Mouse (Mus musculus): ENCODE data around the gene Gm30302. TPM values are rescaled to one million over a fixed set of nuclear protein-coding genes. Genes with fewer than 3 reads are reported as not detected.

The Gm30302 gene
- total and polyA plus RNA-seq, 2 experiments, result not detected

DNA sequence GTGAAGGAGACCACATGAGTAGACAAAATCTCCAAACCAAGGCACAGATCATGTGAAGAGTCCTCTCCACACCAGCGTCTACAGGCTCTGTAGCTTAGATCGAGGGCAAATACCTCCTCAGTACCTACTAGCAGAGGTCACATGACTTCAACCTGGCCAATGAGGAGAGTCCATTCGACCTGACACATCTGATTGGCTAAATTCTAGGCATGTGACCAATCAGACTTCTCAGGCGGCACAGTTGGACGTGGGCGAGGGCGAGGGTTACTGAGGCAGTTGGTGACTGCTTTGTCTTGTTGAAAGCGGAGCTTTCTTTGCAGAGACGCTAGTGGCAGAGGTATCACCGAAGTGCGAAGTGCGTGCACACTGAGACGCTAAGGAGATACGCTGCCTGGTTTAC, 36.6 kb downstream of the Gm30302 start:
- Histone ChIP-seq H3K9ac (ENCODE audit: low read depth, low read length) (no peak overlapping the region), H3K79me2 (ENCODE audit: control insufficient read depth, insufficient read depth, low read length) (no peaks in the 10 kb centered on the region), H3K4me1 (ENCODE audit: control insufficient read depth, insufficient read depth, low read length) (no peaks in the 10 kb centered on the region), H3K36me3 (ENCODE audit: control insufficient read depth, insufficient read depth, low read length) (no peaks in the 10 kb centered on the region), H3K27ac (replicated peaks; ENCODE audit: insufficient read depth, low read depth, low read length) (no peak overlapping the region), H3K4me3 (ENCODE audit: insufficient read depth, low read depth, low read length) (no peak overlapping the region), H3K27me3 (ENCODE audit: control insufficient read depth, insufficient read depth, low read length) (no peaks in the 10 kb centered on the region)
- 77% methylated on average over 14 of the region's 14 CpGs for WGBS
- no peak for DNase-seq (ENCODE audit: extremely low read depth, low read depth, low spot score)
- TF ChIP-seq POLR2A (IDR thresholded peaks at IDR 0.05; ENCODE audit: extremely low read depth, insufficient read depth, low read length), result no peak
- TF ChIP-seq CTCF (IDR thresholded peaks at IDR 0.05; ENCODE audit: low read depth, low read length), result no peak

DNA sequence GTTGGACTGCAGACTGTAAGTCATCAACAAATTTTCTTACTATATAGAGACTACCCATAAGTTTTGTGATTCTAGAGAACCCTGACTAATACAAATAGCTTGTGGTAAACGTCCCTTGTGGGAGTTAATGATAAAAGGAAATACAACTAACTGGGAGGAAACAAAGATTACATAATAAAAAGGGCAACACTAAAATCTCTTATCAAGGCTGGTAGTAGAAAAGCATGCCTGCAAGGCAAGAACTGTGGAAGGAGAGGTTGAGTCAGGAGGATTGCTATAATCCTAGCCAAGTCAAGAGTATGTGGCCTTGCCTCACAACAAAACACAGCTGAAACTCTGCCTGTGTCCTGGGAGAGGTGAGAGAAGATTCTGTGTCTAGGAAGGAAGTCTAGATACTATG, 38.1 kb downstream of the Gm30302 start:
- no peak overlapping the region for H3K9ac ChIP-seq (ENCODE audit: low read depth, low read length)
- H3K4me3 ChIP-seq (ENCODE audit: insufficient read depth, low read depth, low read length), result no peak overlapping the region
- no peaks in the 10 kb centered on the region for H3K79me2 ChIP-seq (ENCODE audit: control insufficient read depth, insufficient read depth, low read length)
- H3K36me3 ChIP-seq (ENCODE audit: control insufficient read depth, insufficient read depth, low read length), result no peaks in the 10 kb centered on the region
- no peaks in the 10 kb centered on the region for H3K27me3 ChIP-seq (ENCODE audit: control insufficient read depth, insufficient read depth, low read length)
- DNase-seq (ENCODE audit: extremely low read depth, low read depth, low spot score), result no peak
- H3K4me1 ChIP-seq (ENCODE audit: control insufficient read depth, insufficient read depth, low read length), result no peaks in the 10 kb centered on the region
- TF ChIP-seq CTCF (IDR thresholded peaks at IDR 0.05; ENCODE audit: low read depth, low read length) (no peak), POLR2A (IDR thresholded peaks at IDR 0.05; ENCODE audit: extremely low read depth, insufficient read depth, low read length) (no peak)
- no peak overlapping the region for H3K27ac ChIP-seq (replicated peaks; ENCODE audit: insufficient read depth, low read depth, low read length)
- WGBS, result 22% methylated on average over 1 of the region's 1 CpGs

DNA sequence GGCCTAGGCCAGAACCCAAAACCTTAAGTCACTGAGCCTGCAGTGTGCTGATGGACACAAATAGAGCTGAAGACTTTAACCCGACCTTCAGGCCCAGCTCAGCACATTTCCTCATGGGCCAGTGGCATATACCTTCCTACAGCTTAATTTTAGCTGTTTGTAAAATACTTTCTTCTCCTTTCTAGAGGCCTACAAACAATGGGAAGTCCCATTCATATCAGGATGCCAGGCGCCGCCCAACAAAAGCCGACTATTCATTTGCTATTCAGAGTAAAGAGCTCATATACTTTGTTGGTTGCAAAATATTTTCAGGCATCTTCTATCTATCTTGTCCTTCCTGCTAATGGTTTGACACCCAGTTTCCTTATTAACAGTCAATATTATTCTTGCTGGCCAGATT, 40.8 kb downstream of the Gm30302 start:
- H3K4me3 ChIP-seq (ENCODE audit: insufficient read depth, low read depth, low read length), result no peak overlapping the region
- H3K36me3 ChIP-seq (ENCODE audit: control insufficient read depth, insufficient read depth, low read length), result no peaks in the 10 kb centered on the region
- DNase-seq (ENCODE audit: extremely low read depth, low read depth, low spot score), result no peak
- H3K27me3 ChIP-seq (ENCODE audit: control insufficient read depth, insufficient read depth, low read length), result no peaks in the 10 kb centered on the region
- no peak overlapping the region for H3K9ac ChIP-seq (ENCODE audit: low read depth, low read length)
- H3K27ac ChIP-seq (replicated peaks; ENCODE audit: insufficient read depth, low read depth, low read length), result no peak overlapping the region
- H3K4me1 ChIP-seq (ENCODE audit: control insufficient read depth, insufficient read depth, low read length), result no peaks in the 10 kb centered on the region
- WGBS, result 83% methylated on average over 4 of the region's 4 CpGs
- H3K79me2 ChIP-seq (ENCODE audit: control insufficient read depth, insufficient read depth, low read length), result no peaks in the 10 kb centered on the region
- no peak for TF ChIP-seq CTCF (IDR thresholded peaks at IDR 0.05; ENCODE audit: low read depth, low read length)
- no peak for TF ChIP-seq POLR2A (IDR thresholded peaks at IDR 0.05; ENCODE audit: extremely low read depth, insufficient read depth, low read length)

DNA sequence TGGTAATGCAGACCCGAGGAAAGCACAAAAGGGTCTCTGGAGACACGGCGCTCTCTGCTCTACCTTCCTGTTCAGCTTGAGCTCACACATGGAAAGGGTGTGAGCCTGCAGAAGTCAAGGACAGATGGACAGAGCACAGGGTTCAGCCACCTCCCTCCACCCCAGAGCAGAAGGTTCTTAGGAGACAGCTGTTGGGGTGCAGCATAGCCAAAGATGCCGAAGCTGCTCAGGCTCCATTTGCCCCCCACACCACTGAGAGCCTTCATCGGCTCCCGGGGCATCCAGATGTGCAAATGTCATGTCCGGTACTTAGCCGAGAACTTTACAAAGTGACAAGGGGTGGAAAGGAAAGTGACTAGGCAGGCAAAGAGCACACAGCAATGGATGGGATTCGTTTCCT, 42.2 kb downstream of the Gm30302 start:
- H3K4me3 ChIP-seq (ENCODE audit: insufficient read depth, low read depth, low read length), result no peak overlapping the region

DNA sequence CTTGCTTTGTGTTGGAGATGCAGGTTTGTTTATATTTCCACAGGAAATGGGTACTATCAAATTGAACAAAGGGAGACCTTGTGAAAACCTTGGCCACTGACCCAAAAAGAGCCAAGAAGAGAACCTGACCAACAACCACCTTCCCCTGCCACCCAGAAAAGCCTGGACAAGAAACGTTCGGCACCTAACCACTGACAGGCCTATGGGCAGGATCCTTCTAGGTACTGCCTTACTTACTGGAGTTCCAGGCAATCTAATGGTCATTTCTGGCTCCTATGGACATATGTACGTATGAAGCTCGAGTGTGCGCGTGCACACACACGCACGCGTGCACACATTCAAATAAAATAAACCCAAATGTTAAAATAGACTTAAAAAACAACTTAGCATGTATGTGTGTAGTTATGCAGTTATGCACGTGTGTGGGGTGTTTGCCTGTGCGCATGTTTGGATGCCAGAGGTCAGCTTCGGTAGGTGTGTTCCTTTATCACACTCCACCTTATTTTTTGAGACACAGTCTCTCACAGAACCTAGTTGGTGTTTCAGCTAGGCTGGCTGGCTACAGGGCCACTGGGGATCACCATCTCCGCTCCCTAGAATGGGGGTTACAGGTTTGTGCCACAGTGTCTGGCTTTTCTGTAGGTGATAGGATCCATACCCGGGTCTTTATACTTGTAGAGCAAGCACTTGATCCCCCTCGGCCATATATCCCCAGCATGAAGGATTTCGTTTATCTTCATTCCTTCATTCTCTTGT, 57.3 kb downstream of the Gm30302 start:
- no peaks in the 10 kb centered on the region for H3K79me2 ChIP-seq (ENCODE audit: control insufficient read depth, insufficient read depth, low read length)
- 93% methylated on average over 16 of the region's 16 CpGs for WGBS
- no peak for DNase-seq (ENCODE audit: extremely low read depth, low read depth, low spot score)
- TF ChIP-seq POLR2A (IDR thresholded peaks at IDR 0.05; ENCODE audit: extremely low read depth, insufficient read depth, low read length), result no peak
- no peak for TF ChIP-seq CTCF (IDR thresholded peaks at IDR 0.05; ENCODE audit: low read depth, low read length)
- H3K4me1 ChIP-seq (ENCODE audit: control insufficient read depth, insufficient read depth, low read length), result no peaks in the 10 kb centered on the region
- H3K4me3 ChIP-seq (ENCODE audit: insufficient read depth, low read depth, low read length), result no peak overlapping the region
- H3K27me3 ChIP-seq (ENCODE audit: control insufficient read depth, insufficient read depth, low read length), result no peaks in the 10 kb centered on the region
- no peak overlapping the region for H3K9ac ChIP-seq (ENCODE audit: low read depth, low read length)
- no peaks in the 10 kb centered on the region for H3K36me3 ChIP-seq (ENCODE audit: control insufficient read depth, insufficient read depth, low read length)
- no peak overlapping the region for H3K27ac ChIP-seq (replicated peaks; ENCODE audit: insufficient read depth, low read depth, low read length)

More for the DNA sequence above, 42.2 kb downstream of the Gm30302 start:
- H3K27me3 ChIP-seq (ENCODE audit: control insufficient read depth, insufficient read depth, low read length), result no peaks in the 10 kb centered on the region
- H3K9ac ChIP-seq (ENCODE audit: low read depth, low read length), result no peak overlapping the region
- H3K36me3 ChIP-seq (ENCODE audit: control insufficient read depth, insufficient read depth, low read length), result no peaks in the 10 kb centered on the region
- no peak for TF ChIP-seq CTCF (IDR thresholded peaks at IDR 0.05; ENCODE audit: low read depth, low read length)
- TF ChIP-seq POLR2A (IDR thresholded peaks at IDR 0.05; ENCODE audit: extremely low read depth, insufficient read depth, low read length), result no peak
- no peaks in the 10 kb centered on the region for H3K79me2 ChIP-seq (ENCODE audit: control insufficient read depth, insufficient read depth, low read length)
- H3K27ac ChIP-seq (replicated peaks; ENCODE audit: insufficient read depth, low read depth, low read length), result no peak overlapping the region
- WGBS, result 93% methylated on average over 9 of the region's 9 CpGs
- H3K4me1 ChIP-seq (ENCODE audit: control insufficient read depth, insufficient read depth, low read length), result no peaks in the 10 kb centered on the region
- no peak for DNase-seq (ENCODE audit: extremely low read depth, low read depth, low spot score)

- Histone ChIP-seq H3K9ac (ENCODE audit: low read depth, low read length) (no peak overlapping the region), H3K27ac (replicated peaks; ENCODE audit: insufficient read depth, low read depth, low read length) (no peak overlapping the region)
These were observed 60.8 kb downstream of the Gm30302 start for GRCm38 (mm10) chr13:49738011-49738410.

More at GRCm38 (mm10) chr13:49738011-49738410, 60.8 kb downstream of the Gm30302 start:
- H3K36me3 ChIP-seq (ENCODE audit: control insufficient read depth, insufficient read depth, low read length), result peaks cover 19% of the 10 kb centered on the region
- TF ChIP-seq CTCF (IDR thresholded peaks at IDR 0.05; ENCODE audit: low read depth, low read length) (no peak), POLR2A (IDR thresholded peaks at IDR 0.05; ENCODE audit: extremely low read depth, insufficient read depth, low read length) (no peak)
- H3K79me2 ChIP-seq (ENCODE audit: control insufficient read depth, insufficient read depth, low read length), result no peaks in the 10 kb centered on the region
- 90% methylated on average over 2 of the region's 2 CpGs for WGBS
- no peak for DNase-seq (ENCODE audit: extremely low read depth, low read depth, low spot score)
- H3K4me1 ChIP-seq (ENCODE audit: control insufficient read depth, insufficient read depth, low read length), result no peaks in the 10 kb centered on the region
- H3K27me3 ChIP-seq (ENCODE audit: control insufficient read depth, insufficient read depth, low read length), result no peaks in the 10 kb centered on the region
- no peak overlapping the region for H3K4me3 ChIP-seq (ENCODE audit: insufficient read depth, low read depth, low read length)
